Mouse (Mus musculus) lung, postnatal 0 days (tissue): Measurements from ENCODE around the gene Lrrc71.

Experiments used
- CTCF ChIP-seq: IDR thresholded peaks from 2 replicates; pipeline ENCODE4 v1.5.1; 2016; ENCODE audit warnings: antibody characterized with exemption, mild to moderate bottlenecking
- EP300 ChIP-seq: IDR thresholded peaks from 2 replicates; pipeline ENCODE4 v1.6.1; 2016; ENCODE audit warnings: antibody characterized with exemption, mild to moderate bottlenecking, control low read depth

GRCm38 (mm10) chr3:87756488-87756887, 8.1 kb upstream of the Lrrc71 start:
- TF ChIP-seq CTCF, result no peak
- TF ChIP-seq EP300, result no peak
